Mouse (Mus musculus) left cerebral cortex, adult 2 months (tissue): Measurements from ENCODE around the gene Dnm3. TPM values are rescaled to one million over a fixed set of nuclear protein-coding genes. Genes with fewer than 3 reads are reported as not detected.

Experiments used
- DNase-seq, 2 experiments: peaks; one replicate each; pipeline ENCODE4 v3.0.0; 2021 to 2022; ENCODE audit warnings: low spot score in 2 of 2, mixed read lengths in 1 of 2; ENCODE audit errors: extremely low spot score in 1 of 2
- H3K27ac ChIP-seq: fragments of 200-600 bp; 2 replicates; pipeline ENCODE4 v1.8.1; 2022
- H3K4me3 ChIP-seq: fragments of 200-600 bp; 2 replicates; pipeline ENCODE4 v1.8.1; 2022
- CTCF ChIP-seq: fragments of 200-600 bp; IDR thresholded peaks from 2 replicates; pipeline ENCODE4 v1.8.1; 2022; ENCODE audit warnings: antibody characterized with exemption, mild to moderate bottlenecking, moderate library complexity
- intact Hi-C: fragments of 180-260 bp; cut with DNase I; formaldehyde crosslinking; loops from one replicate; pipeline ENCODE4 v1.15.1; 2025
- total RNA-seq, 2 experiments: library from RNA; stranded (reverse); gene quantifications; 2 replicates each; pipeline ENCODE4 v1.2.3; 2021

The Dnm3 gene
- total RNA-seq, 2 experiments from 2014 or later = 102 to 103 TPM

- intact Hi-C loops = no loop called here
- Histone ChIP-seq H3K27ac (no peak overlapping the region), H3K4me3 (no peak overlapping the region)
- no peak for DNase-seq
- TF ChIP-seq CTCF = no peak
Measured at GRCm38 (mm10) chr1:162187352-162188120, 290.3 kb downstream of the Dnm3 start.

GRCm38 (mm10) chr1:162186470-162187351 lies 291.1 kb downstream of the Dnm3 start:
- no peak for DNase-seq
- intact Hi-C loops = no loop called here
- Histone ChIP-seq H3K27ac (no peak overlapping the region), H3K4me3 (no peak overlapping the region)
- no peak for TF ChIP-seq CTCF

GRCm38 (mm10) chr1:162184003-162184748 lies 293.7 kb downstream of the Dnm3 start:
- DNase-seq = no peak
- H3K27ac ChIP-seq = no peak overlapping the region
- H3K4me3 ChIP-seq = no peak overlapping the region
- intact Hi-C loops = no loop called here
- no peak for TF ChIP-seq CTCF

GRCm38 (mm10) chr1:162183438-162183837 lies 294.4 kb downstream of the Dnm3 start:
- no peak for DNase-seq
- intact Hi-C loops = no loop called here
- no peak overlapping the region for H3K27ac ChIP-seq
- no peak for TF ChIP-seq CTCF
- no peak overlapping the region for H3K4me3 ChIP-seq

GRCm38 (mm10) chr1:162181187-162181975 lies 296.5 kb downstream of the Dnm3 start:
- DNase-seq = no peak
- TF ChIP-seq CTCF = no peak; the same call in 1 of the 2 replicates
- no peak overlapping the region for H3K27ac ChIP-seq
- no peak overlapping the region for H3K4me3 ChIP-seq
- intact Hi-C loops = no loop called here

GRCm38 (mm10) chr1:162180451-162180850 lies 297.4 kb downstream of the Dnm3 start:
- no peak for DNase-seq
- H3K27ac ChIP-seq = no peak overlapping the region
- intact Hi-C loops = no loop called here
- H3K4me3 ChIP-seq = no peak overlapping the region
- TF ChIP-seq CTCF = no peak

- intact Hi-C loops = no loop called here
- no peak for TF ChIP-seq CTCF
- Histone ChIP-seq H3K27ac (no peak overlapping the region), H3K4me3 (no peak overlapping the region)
- no peak for DNase-seq
Measured at GRCm38 (mm10) chr1:162179401-162179800, 298.4 kb downstream of the Dnm3 start.

GRCm38 (mm10) chr1:162172806-162173205 lies 305.0 kb downstream of the Dnm3 start:
- Histone ChIP-seq H3K27ac (no peak overlapping the region), H3K4me3 (no peak overlapping the region)
- no peak for TF ChIP-seq CTCF
- intact Hi-C loops = no loop called here
- DNase-seq = no peak

- Histone ChIP-seq H3K27ac (no peak overlapping the region), H3K4me3 (no peak overlapping the region)
- no peak for DNase-seq
- TF ChIP-seq CTCF = no peak
- intact Hi-C loops = loop anchor here (10.0 kb wide), 1 partner anchor 109 kb away; no protein-coding TSS in a partner anchor
Measured at GRCm38 (mm10) chr1:162163687-162164484, 313.9 kb downstream of the Dnm3 start.

- no peak for DNase-seq
- Histone ChIP-seq H3K27ac (no peak overlapping the region), H3K4me3 (no peak overlapping the region)
- no peak for TF ChIP-seq CTCF
- intact Hi-C loops = loop anchor here (10.0 kb wide), 1 partner anchor 108 kb away; no protein-coding TSS in a partner anchor
Measured at GRCm38 (mm10) chr1:162162677-162163076, 315.2 kb downstream of the Dnm3 start.
